Mouse (Mus musculus): ENCODE measurements around the gene Macc1.

DNA sequence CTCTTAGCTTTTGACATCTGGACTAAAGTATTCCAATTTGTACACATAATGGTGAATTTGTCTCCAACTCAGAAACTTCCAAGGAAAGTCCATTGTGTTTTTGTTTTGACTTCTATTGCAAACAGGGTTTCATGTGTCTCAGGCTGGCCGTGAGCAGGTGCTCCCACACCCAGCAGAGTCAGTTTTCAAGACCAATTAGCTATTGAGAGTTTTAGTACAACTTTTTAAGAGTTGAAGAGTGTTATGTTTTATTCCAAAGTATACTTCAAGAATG is 44.1 kb downstream of the Macc1 start:
- TF ChIP-seq CTCF (IDR thresholded peaks at IDR 0.05; ENCODE audit: extremely low read depth, insufficient read length, insufficient replicate concordance, low read depth, low read length) (no peak), POLR2A (IDR thresholded peaks at IDR 0.05; ENCODE audit: low read depth, low read length) (no peak)

Data from small intestine, adult 2 months (tissue).